Mouse (Mus musculus): ENCODE results near the gene Ube2cbp.

Gene Ube2cbp

GRCm38 (mm10) chr9:86315700-86316099, 149.1 kb downstream of the Ube2cbp start:
- DNase-seq, result no peak

DNA sequence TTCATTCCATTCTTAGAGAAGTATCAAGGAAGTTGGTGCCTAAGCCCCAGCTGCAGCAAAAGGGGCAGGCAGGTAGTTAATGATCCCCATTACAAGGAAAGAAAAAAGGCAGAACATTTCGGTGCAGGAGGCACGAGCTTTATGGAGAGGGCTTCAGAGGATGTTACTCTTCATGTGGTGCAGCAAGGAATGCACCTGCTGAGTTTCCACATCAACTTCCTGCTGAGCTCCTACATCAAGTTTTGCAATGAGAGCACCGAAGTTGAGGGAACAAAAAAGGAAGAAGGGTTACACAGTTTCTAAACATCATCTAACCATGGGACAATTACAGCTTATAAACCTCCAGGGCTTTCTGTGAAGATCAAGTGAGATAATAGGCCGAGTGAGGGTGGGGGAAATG, 156.1 kb downstream of the Ube2cbp start:
- DNase-seq, result no peak

GRCm38 (mm10) chr9:86306556-86306955, 158.2 kb downstream of the Ube2cbp start:
- no peak for DNase-seq

DNA sequence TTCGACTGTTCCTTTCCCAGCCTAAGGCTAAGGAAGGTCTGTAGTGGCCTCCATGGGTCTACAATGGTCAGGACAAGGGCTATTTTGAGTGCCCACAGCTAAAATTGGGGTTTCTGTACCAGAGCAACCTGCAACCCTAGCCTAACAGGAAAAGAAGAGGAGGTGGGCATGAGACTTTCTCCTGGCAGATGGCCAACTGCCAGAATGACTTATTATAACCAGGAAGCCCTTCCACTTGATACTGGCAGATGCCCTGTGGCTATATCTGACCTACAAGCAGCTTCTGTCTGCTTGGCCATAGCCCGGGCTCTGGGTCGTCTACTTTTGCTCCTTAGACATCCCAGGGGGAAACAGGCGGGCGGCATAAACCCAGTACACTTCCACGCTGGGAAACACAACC, 163.3 kb downstream of the Ube2cbp start:
- DNase-seq, result no peak

GRCm38 (mm10) chr9:86298596-86298995, 166.2 kb downstream of the Ube2cbp start:
- no peak for DNase-seq

- DNase-seq, result no peak
Observed at GRCm38 (mm10) chr9:86298131-86298530, 166.6 kb downstream of the Ube2cbp start.

- no peak for DNase-seq
Observed at GRCm38 (mm10) chr9:86296683-86297638, 167.8 kb downstream of the Ube2cbp start.

- no peak for DNase-seq
Observed at GRCm38 (mm10) chr9:86287570-86287954, 177.2 kb downstream of the Ube2cbp start.

DNA sequence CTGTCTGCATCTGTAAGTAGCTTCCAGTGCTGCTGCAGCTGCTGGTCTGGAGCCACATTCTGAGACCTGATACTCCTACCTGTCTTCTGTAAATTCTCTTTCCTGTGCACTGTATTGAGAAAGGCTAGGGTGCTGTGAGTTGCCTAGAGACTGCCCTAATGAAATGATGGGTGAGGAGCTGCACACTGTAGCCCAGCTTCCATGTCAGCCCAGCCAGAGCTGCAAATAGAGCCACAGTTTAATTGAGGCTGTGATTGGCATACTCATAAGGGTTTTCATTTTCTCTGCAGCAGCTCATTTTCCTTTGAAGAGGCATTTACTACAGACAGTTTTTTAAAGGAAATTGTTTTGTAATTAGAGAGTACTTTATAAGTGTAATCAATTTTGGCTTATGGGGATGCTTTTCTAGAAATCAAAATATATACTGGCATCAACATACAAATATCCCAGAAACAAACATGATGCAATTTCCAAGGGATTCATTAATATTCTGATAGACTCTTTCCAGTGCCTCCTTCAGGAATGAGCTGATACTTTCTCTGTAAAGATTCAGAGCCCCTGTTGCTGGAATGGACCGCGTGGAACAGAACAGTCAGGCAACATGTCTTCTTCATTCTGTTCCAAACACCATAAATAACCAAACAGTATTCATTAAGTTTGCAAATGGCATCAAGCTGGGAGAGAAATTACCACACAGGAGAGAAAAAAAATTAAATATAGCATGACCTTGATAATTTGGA, 177.8 kb downstream of the Ube2cbp start:
- DNase-seq, result no peak

DNA sequence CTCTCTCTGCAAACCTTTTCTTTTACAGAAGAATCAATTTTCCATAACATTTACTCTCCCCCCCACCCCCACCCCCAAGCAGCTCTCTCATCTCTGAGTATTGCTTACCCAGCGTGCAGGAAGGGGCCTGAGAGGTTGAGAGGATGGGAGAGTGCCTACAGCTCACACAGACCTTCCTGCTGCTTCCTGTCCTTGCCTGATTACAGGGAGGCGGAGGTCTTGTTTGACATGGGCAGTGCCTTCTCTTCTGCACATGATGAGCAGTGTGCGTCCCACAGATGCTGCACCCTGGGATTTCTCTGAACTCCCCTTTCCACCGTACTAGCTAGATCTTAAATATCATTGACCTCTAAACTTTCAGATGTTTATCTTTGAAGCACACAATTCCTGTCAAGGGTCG, 182.2 kb downstream of the Ube2cbp start:
- DNase-seq, result no peak

GRCm38 (mm10) chr9:86281147-86281467, 183.6 kb downstream of the Ube2cbp start:
- DNase-seq, result no peak

DNA sequence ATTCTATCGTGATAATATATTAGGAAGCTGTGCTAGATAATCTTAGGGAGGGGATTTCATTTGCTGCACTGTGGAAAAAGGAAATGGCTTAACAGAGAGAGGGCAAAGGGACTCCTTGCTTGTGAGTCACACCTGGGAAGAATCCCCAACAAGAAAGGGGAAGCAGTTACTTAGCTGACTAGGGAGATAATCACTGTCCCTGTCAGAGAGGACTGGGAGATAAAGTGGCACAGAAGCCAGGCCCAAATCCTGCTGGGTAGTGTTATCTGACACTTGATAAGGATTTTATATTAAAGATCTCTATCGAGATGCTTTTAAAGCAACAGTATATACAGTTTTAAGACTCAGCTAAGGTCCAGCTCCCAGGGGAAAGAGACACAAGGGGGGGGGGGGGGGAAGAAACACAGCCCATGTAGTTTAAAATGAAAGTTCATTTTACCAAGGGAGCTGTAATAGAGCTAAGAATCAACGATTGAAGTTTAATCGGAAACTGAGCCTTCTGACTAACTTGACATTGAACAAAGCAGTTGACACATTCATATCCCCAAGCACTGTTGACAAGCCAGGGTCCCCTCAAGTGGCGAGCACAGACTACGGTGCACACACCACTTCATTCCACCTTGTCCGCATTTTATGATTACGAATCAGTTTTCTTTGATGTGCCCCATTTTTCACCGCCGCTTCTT, 184.1 kb downstream of the Ube2cbp start:
- DNase-seq, result no peak

- DNase-seq, result no peak
Observed at GRCm38 (mm10) chr9:86269541-86269940, 195.2 kb downstream of the Ube2cbp start.

GRCm38 (mm10) chr9:86266658-86267057, 198.1 kb downstream of the Ube2cbp start:
- no peak for DNase-seq
